Mouse (Mus musculus) retina, adult 2 months (tissue): ENCODE data around the gene Olfr1411.
A peak's percentile ranks its signal among the peaks of the same experiment; 100 is the strongest.

Source experiments
- DNase-seq: peaks from one replicate; pipeline ENCODE4 v3.0.0-alpha.2; 2012; ENCODE audit warnings: low read depth, low spot score

Olfr1411 gene

GRCm38 (mm10) chr1:92638736-92639135 lies 44.5 kb downstream of the Olfr1411 start:
- DNase-seq = no peak

GRCm38 (mm10) chr1:92640393-92640792 lies 46.2 kb downstream of the Olfr1411 start:
- no peak for DNase-seq

- DNase-seq = peak; percentile 91
Observed at GRCm38 (mm10) chr1:92641514-92642272, 47.5 kb downstream of the Olfr1411 start, which contains the start of gene Cops9. Gene Cops9 (minus strand): TSS chr1:92641985.

GRCm38 (mm10) chr1:92643691-92644090 lies 49.5 kb downstream of the Olfr1411 start:
- DNase-seq = no peak

- no peak for DNase-seq
Observed at GRCm38 (mm10) chr1:92644916-92645315, 50.7 kb downstream of the Olfr1411 start.

GRCm38 (mm10) chr1:92646111-92646510 lies 51.9 kb downstream of the Olfr1411 start:
- no peak for DNase-seq

GRCm38 (mm10) chr1:92646601-92647000 lies 52.4 kb downstream of the Olfr1411 start:
- DNase-seq = no peak

GRCm38 (mm10) chr1:92647026-92647425 lies 52.8 kb downstream of the Olfr1411 start:
- DNase-seq = no peak
